Comparison of ENCODE assay signal across 8 mouse cellular contexts in the genomic region with DNA sequence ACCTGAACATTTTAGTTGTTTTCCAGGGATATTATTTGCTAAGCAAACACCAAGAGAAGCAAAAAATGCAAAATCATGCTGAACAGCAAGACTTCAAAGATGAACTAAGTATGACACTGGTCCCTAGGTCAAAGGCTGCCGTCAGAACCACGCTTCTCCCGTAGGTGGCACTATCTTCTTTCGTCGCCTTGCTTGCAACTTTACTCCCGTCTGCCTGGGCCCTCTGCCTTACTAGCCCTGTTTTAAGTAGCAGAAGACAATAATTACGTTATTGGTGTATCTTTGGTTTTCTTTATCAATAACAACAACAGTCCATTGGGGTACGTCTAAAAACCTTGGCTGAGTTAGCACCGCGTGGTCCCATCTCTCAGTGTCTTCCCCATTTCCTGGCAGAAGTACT. TPM values are rescaled to one million over a fixed set of nuclear protein-coding genes. Genes with fewer than 3 reads are reported as not detected.
DNase-seq lines count a peak whose midpoint lies in the region; ATAC-seq and TF ChIP-seq lines count a peak whose summit lies in the region.

No protein-coding gene starts in this region.

- no peaks in the 10 kb centered on the region for H3K36me3 ChIP-seq in CH12.LX (replicated peaks in 1 of 2; ENCODE audit: control insufficient read depth in 1 of 2, insufficient read depth in 1 of 2, low read length in 1 of 2)
- no peaks in the 10 kb centered on the region for H3K36me3 ChIP-seq in intestine, postnatal 0 days (ENCODE audit: control insufficient read depth, insufficient read depth)
- H3K36me3 ChIP-seq in limb, embryonic 15.5 days, result no peaks in the 10 kb centered on the region

- TF ChIP-seq RAD21 in CH12.LX (IDR thresholded peaks at IDR 0.05; ENCODE audit: low read depth, low read length), result peak; percentile 92

- DNase-seq in 3T3-L1 (ENCODE audit: low read depth, low spot score) (peak; percentile 65), CH12.LX (ENCODE audit: extremely low read depth) (peak; percentile 74)
- peak; percentile 54 to 65 for DNase-seq in cerebellum, adult 2 months
- DNase-seq in gastrocnemius, postnatal 14 days, result peak; percentile 69
- DNase-seq in ovary, postnatal 36 days (ENCODE audit: low spot score), result peak; percentile 54

- 15% methylated on average over 10 of the region's 10 CpGs for WGBS in cerebellum, adult 2 months
- WGBS in intestine, postnatal 0 days, result 12% methylated on average over 10 of the region's 10 CpGs
- WGBS in limb, embryonic 15.5 days, result 9% methylated on average over 10 of the region's 10 CpGs

- H3K4me1 ChIP-seq in CH12.LX (ENCODE audit: control insufficient read depth in 1 of 2, insufficient read depth in 2 of 2), result peaks cover 3 to 18% of the 10 kb centered on the region in 2 experiments
- H3K4me1 ChIP-seq in cerebellum, adult 2 months (ENCODE audit: control insufficient read depth, insufficient read depth, low read length), result no peaks in the 10 kb centered on the region
- H3K4me1 ChIP-seq in intestine, postnatal 0 days (replicated peaks; ENCODE audit: control insufficient read depth, insufficient read depth, low read length), result no peaks in the 10 kb centered on the region
- H3K4me1 ChIP-seq in limb, embryonic 15.5 days, result peaks cover 26% of the 10 kb centered on the region

- no peak overlapping the region for H3K9ac ChIP-seq in CH12.LX (ENCODE audit: insufficient read depth, low read depth)
- no peak overlapping the region for H3K9ac ChIP-seq in intestine, postnatal 0 days (ENCODE audit: low read depth, low read length)
- H3K9ac ChIP-seq in limb, embryonic 15.5 days, result no peak overlapping the region

- ATAC-seq in intestine, postnatal 0 days, result no peak
- no peak for ATAC-seq in limb, embryonic 15.5 days (ENCODE audit: insufficient number of reproducible peaks, low FRiP score, low TSS enrichment, low read depth)
- no peak for ATAC-seq in erythroid progenitor cell, adult 5-6 weeks (replicated peaks; ENCODE audit: low FRiP score, poor library complexity, severe bottlenecking)

- dilution Hi-C loops in CH12.LX (cut with MboI; ENCODE audit: extremely low pct_ligation_motif_present, extremely low pct_unique_long_range_greater_than_20kb, low sequenced_read_pairs), result no loop called here

- no peak overlapping the region for H3K27ac ChIP-seq in CH12.LX (ENCODE audit: insufficient read depth, low read depth)
- no peak overlapping the region for H3K27ac ChIP-seq in cerebellum, adult 2 months (ENCODE audit: insufficient read depth, low read length)
- no peak overlapping the region for H3K27ac ChIP-seq in intestine, postnatal 0 days (ENCODE audit: low read depth, low read length)
- H3K27ac ChIP-seq in limb, embryonic 15.5 days, result no peak overlapping the region

- no peaks in the 10 kb centered on the region for H3K79me2 ChIP-seq in CH12.LX (replicated peaks; ENCODE audit: control insufficient read depth, extremely low read depth, insufficient read depth, poor library complexity, severe bottlenecking)

- no peak for TF ChIP-seq POLR2A in CH12.LX (IDR thresholded peaks at IDR 0.05; ENCODE audit: low read depth, low read length)
- no peak for TF ChIP-seq POLR2A in cerebellum, adult 2 months (IDR thresholded peaks at IDR 0.05; ENCODE audit: borderline replicate concordance, insufficient read depth, low read length)

- H3K4me2 ChIP-seq in CH12.LX (ENCODE audit: insufficient read depth, low read depth, poor library complexity, severe bottlenecking), result no peak overlapping the region
- no peak overlapping the region; the same call in 1 of the 2 replicates for H3K4me2 ChIP-seq in intestine, postnatal 0 days (replicated peaks; ENCODE audit: low read depth)
- peak overlapping the region; percentile 92 for H3K4me2 ChIP-seq in limb, embryonic 15.5 days

- intact Hi-C loops in gastrocnemius, postnatal 14 days (cut with DNase I; ENCODE audit: low total_unique reads), result loop anchor here (2.0 to 5.0 kb wide), 2 partner anchors 121 to 206 kb away; no protein-coding TSS in a partner anchor

- peaks cover 13% of the 10 kb centered on the region for H3K27me3 ChIP-seq in CH12.LX (replicated peaks)
- H3K27me3 ChIP-seq in cerebellum, adult 2 months (ENCODE audit: control insufficient read depth, insufficient read depth, low read length), result no peaks in the 10 kb centered on the region
- peaks cover 4% of the 10 kb centered on the region; the same call in 1 of the 2 replicates for H3K27me3 ChIP-seq in intestine, postnatal 0 days (replicated peaks; ENCODE audit: control insufficient read depth, insufficient read depth, low read length)
- H3K27me3 ChIP-seq in limb, embryonic 15.5 days, result no peaks in the 10 kb centered on the region

- H3K4me3 ChIP-seq in CH12.LX (replicated peaks in 1 of 3; ENCODE audit: low read depth in 2 of 3, low read length in 2 of 3, poor library complexity in 1 of 3), result no peak overlapping the region
- H3K4me3 ChIP-seq in cerebellum, adult 2 months (replicated peaks; ENCODE audit: insufficient read depth, low read depth, low read length), result no peak overlapping the region
- no peak overlapping the region for H3K4me3 ChIP-seq in intestine, postnatal 0 days (ENCODE audit: low read depth, low read length)
- H3K4me3 ChIP-seq in limb, embryonic 15.5 days, result peak overlapping the region; percentile 73

- TF ChIP-seq CTCF in CH12.LX (conservative IDR thresholded peaks at IDR 0.05 in 1 of 2, IDR thresholded peaks at IDR 0.05 in 1 of 2; ENCODE audit: low read depth in 2 of 2, low read length in 2 of 2), result peak; percentile 75 to 91; a peak in 3 of 4 replicates
- peak; percentile 93 for TF ChIP-seq CTCF in cerebellum, adult 2 months (IDR thresholded peaks at IDR 0.05; ENCODE audit: borderline replicate concordance, insufficient read depth, low read depth, low read length)
- TF ChIP-seq CTCF in intestine, postnatal 0 days (IDR thresholded peaks at IDR 0.05; ENCODE audit: low read depth), result peak; percentile 87

- in situ Hi-C loops in CH12.LX (cut with MboI; ENCODE audit: low pct_ligation_motif_present, low pct_unique_long_range_greater_than_20kb, low sequenced_read_pairs), result loop anchor here (5.0 to 25.0 kb wide), 3 partner anchors 106 to 356 kb away; no protein-coding TSS in a partner anchor

- H3K9me3 ChIP-seq in CH12.LX (replicated peaks; ENCODE audit: low read length), result no peaks in the 10 kb centered on the region
- no peaks in the 10 kb centered on the region for H3K9me3 ChIP-seq in intestine, postnatal 0 days (ENCODE audit: control insufficient read depth)
- no peaks in the 10 kb centered on the region for H3K9me3 ChIP-seq in limb, embryonic 15.5 days

- no peak for TF ChIP-seq EP300 in CH12.LX (IDR thresholded peaks at IDR 0.05; ENCODE audit: low read length)

TF ChIP-seq in CH12.LX, 34 proteins besides CTCF, POLR2A, EP300 and RAD21 (continues in another document):
- TF ChIP-seq USF1 (IDR thresholded peaks at IDR 0.05; ENCODE audit: low read depth, low read length) (no peak), GABPA (IDR thresholded peaks at IDR 0.05; ENCODE audit: insufficient replicate concordance, low read depth, low read length) (no peak), MYC (IDR thresholded peaks at IDR 0.05; ENCODE audit: low read depth, low read length) (no peak), USF2 (conservative IDR thresholded peaks at IDR 0.05; ENCODE audit: low read depth, low read length) (no peak), NRF1 (IDR thresholded peaks at IDR 0.05; ENCODE audit: low read depth, low read length) (no peak), TCF12 (IDR thresholded peaks at IDR 0.05; ENCODE audit: low read depth, low read length) (no peak), SMC3 (IDR thresholded peaks at IDR 0.05; ENCODE audit: low read depth, low read length) (peak; percentile 80), HCFC1 (IDR thresholded peaks at IDR 0.05; ENCODE audit: low read depth, low read length) (no peak), JUN (IDR thresholded peaks at IDR 0.05; ENCODE audit: insufficient read depth, low read depth, low read length) (no peak), MEF2A (IDR thresholded peaks at IDR 0.05; ENCODE audit: borderline replicate concordance, low read depth, low read length) (no peak), TBP (conservative IDR thresholded peaks at IDR 0.05; ENCODE audit: low read depth, low read length) (no peak), IRF4 (IDR thresholded peaks at IDR 0.05; ENCODE audit: low read depth, low read length) (peak; percentile 27; the same call in 1 of the 2 replicates)

RNA-seq across cellular contexts. Expression of a gene that starts 1.7 kb away (rescaled TPM):
- total RNA-seq in CH12.LX (2012; rRNA removed) (0.29 and 0.64 TPM in 2 replicates), CH12.LX (2014; rRNA removed) (1.5 TPM in 2 replicates)
- polyA plus RNA-seq in CH12.LX (2012; ENCODE audit: insufficient read length, low read depth), result 3.6 and 4.6 TPM in 2 replicates
- 23.8 and 24.0 TPM in 2 replicates for polyA plus RNA-seq in cerebellum, adult 2 months (2012; rRNA removed)
- 10 to 100 TPM; 29.2 to 42.4 TPM for total RNA-seq in gastrocnemius, postnatal 14 days (2021)
- polyA plus RNA-seq in intestine, postnatal 0 days (2015; fragmentation: Nextera tagmentation; extraction: Ambion mirVana), result 3.1 TPM in 2 replicates
- 15.4 and 16.2 TPM in 2 replicates for polyA plus RNA-seq in limb, embryonic 15.5 days (2015; fragmentation: Nextera tagmentation; extraction: Ambion mirVana)
- 2.9 and 3.8 TPM in 2 replicates for total RNA-seq in erythroid progenitor cell, adult 5-6 weeks (2015; ENCODE audit: low replicate concordance)
- total RNA-seq in erythroid progenitor cell, adult 5-6 weeks (2017; ENCODE audit: low replicate concordance), result 0.45 and 2.2 TPM in 2 replicates

RNA-seq across cellular contexts. Expression of a gene that starts 49.0 kb away (rescaled TPM):
- total RNA-seq in CH12.LX (2012; rRNA removed) (9.6 and 10.7 TPM in 2 replicates), CH12.LX (2014; rRNA removed) (17.1 and 19.1 TPM in 2 replicates)
- 9.4 and 13.1 TPM in 2 replicates for polyA plus RNA-seq in CH12.LX (2012; ENCODE audit: insufficient read length, low read depth)
- 63.4 and 63.6 TPM in 2 replicates for polyA plus RNA-seq in cerebellum, adult 2 months (2012; rRNA removed)
- 10 to 100 TPM; 38.2 to 39.0 TPM for total RNA-seq in gastrocnemius, postnatal 14 days (2021)
- 31.0 and 35.3 TPM in 2 replicates for polyA plus RNA-seq in intestine, postnatal 0 days (2015; fragmentation: Nextera tagmentation; extraction: Ambion mirVana)
- polyA plus RNA-seq in limb, embryonic 15.5 days (2015; fragmentation: Nextera tagmentation; extraction: Ambion mirVana), result 21.0 and 22.7 TPM in 2 replicates
- total RNA-seq in erythroid progenitor cell, adult 5-6 weeks (2015; ENCODE audit: low replicate concordance), result 47.4 and 49.4 TPM in 2 replicates
- total RNA-seq in erythroid progenitor cell, adult 5-6 weeks (2017; ENCODE audit: low replicate concordance), result 51.3 and 56.2 TPM in 2 replicates

RNA-seq across cellular contexts. Expression of a gene that starts 58.9 kb away (rescaled TPM):
- total RNA-seq in CH12.LX (2012; rRNA removed), result 27.2 and 33.8 TPM in 2 replicates
- total RNA-seq in CH12.LX (2014; rRNA removed), result 97.6 and 110 TPM in 2 replicates
- 60.4 and 70.1 TPM in 2 replicates for polyA plus RNA-seq in CH12.LX (2012; ENCODE audit: insufficient read length, low read depth)
- polyA plus RNA-seq in cerebellum, adult 2 months (2012; rRNA removed), result 66.4 and 67.7 TPM in 2 replicates
- total RNA-seq in gastrocnemius, postnatal 14 days (2021), result 10 to 100 TPM; 24.7 to 27.9 TPM
- polyA plus RNA-seq in intestine, postnatal 0 days (2015; fragmentation: Nextera tagmentation; extraction: Ambion mirVana), result 53.9 and 57.2 TPM in 2 replicates
- polyA plus RNA-seq in limb, embryonic 15.5 days (2015; fragmentation: Nextera tagmentation; extraction: Ambion mirVana), result 69.3 and 72.5 TPM in 2 replicates
- total RNA-seq in erythroid progenitor cell, adult 5-6 weeks (2015; ENCODE audit: low replicate concordance), result 19.3 and 24.5 TPM in 2 replicates
- 19.0 and 31.4 TPM in 2 replicates for total RNA-seq in erythroid progenitor cell, adult 5-6 weeks (2017; ENCODE audit: low replicate concordance)
